Mouse (Mus musculus) cerebellum, adult 18-20 months (tissue): ENCODE results near the gene A730009L09Rik.

Experiments
- DNase-seq, 2 experiments: peaks; one replicate each; pipeline ENCODE4 v3.0.0; 2021

The A730009L09Rik gene

DNA sequence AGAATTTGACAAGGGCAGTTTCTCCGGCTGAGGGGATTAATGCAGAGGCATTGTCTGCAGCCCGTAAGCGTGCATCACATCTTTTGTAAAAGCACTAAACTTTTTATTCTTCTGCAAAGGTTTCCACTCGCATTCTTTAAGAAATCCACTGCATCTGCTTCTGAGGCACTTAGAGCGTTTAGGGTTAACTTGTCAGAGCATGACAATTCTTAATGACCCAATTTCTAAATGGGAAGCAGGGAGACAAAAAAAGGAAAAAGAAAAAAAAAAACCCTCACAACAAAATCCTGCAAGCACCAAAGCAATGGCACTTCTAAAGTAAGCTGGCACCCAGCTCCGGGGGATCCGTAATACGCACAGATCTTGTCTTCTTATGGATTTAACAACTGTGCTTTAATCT lies at the start of gene A730009L09Rik:
TSS of gene A730009L09Rik (plus strand) at position 301 of the 400 bp plus-strand sequence.
- no peak for DNase-seq

DNA sequence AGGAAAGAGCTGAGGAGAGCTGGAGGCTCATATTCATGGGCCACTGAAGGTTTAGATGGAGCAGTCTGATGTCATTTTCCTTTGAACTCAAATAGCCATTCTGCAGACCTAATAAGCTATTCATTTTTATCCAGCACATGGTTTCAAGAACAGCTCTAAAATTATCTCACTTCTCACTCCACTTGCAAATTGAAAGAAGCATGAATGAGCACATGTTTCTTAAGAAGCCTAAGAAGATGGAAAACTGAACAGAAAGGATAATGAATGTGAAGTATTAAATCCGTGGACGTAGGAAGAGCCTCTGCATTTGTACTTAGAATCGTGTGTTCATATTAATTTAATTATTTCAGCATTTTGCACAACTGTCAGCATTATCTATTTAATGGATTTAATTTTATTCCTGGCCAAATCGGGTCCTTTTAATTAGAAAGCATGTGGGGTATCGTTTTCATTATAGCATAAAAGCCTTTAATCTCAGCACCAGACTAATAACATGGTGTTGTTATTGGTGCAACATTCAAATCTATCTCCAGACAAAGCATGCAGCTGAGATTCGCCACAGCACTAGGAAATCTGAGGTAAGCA lies 49.2 kb upstream of the A730009L09Rik start:
- no peak for DNase-seq

- DNase-seq: no peak
Observed at GRCm38 (mm10) chr16:84468898-84469297, 46.0 kb upstream of the A730009L09Rik start.

GRCm38 (mm10) chr16:84469994-84470393 lies 44.9 kb upstream of the A730009L09Rik start:
- DNase-seq: no peak

DNA sequence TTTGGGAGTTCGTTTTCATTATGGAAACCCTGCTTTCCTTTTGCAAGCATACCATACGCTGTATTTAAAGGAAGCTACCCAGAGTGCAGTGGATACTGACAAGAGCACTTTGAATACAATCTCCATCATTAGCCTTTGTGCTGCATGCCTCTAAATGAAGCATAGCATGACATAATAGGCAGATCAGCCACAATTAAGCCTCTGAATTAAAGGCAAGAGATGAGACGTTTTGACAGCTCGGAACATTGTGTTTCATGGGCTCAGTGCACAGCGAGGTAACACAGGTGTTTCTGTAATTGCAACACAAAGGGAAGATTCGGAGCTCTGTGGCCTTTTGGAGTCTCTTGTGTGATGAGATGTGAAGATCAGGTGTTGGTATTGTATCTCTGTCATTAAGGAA lies 41.5 kb upstream of the A730009L09Rik start:
- no peak for DNase-seq

DNA sequence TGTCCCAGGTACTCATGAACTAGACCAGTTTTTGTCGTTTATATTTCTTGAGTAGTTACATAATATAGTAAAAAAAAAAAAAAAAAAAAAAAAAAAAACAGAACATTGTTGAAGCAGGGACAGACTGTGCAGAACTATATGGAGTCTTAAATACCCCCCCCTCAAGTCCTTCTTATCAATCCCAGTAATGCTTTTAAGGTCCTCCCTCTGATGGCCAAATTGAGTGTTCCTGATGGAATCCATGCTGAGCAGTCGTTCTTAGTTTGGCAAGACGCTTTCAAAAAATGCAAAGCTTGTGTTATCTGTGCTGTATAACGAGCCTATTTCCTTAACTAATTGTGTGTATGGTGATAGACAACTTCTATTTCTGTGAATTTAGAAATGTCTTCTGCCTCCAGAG lies 40.2 kb upstream of the A730009L09Rik start:
- DNase-seq: no peak

- DNase-seq: no peak
Observed at GRCm38 (mm10) chr16:84476948-84477347, 38.0 kb upstream of the A730009L09Rik start.

DNA sequence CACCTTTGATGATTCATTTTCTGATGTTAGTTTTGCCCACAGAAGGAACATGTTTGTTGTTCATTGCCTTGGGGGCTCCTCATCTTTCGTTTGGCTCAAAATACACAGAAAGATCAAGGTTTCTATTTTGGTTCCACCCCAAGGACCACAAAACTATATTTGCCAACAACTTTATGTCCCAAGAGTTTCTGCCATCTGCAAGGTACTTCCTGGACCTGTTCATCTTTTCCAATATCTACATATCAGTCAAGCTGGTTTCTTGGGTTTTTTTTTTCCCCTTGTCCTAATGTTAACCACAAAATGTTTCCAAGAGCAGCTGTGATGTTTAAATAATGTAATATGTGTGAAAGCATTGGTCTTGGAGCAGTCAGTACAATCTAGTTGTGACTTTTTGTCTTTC lies 37.4 kb upstream of the A730009L09Rik start:
- no peak for DNase-seq

DNA sequence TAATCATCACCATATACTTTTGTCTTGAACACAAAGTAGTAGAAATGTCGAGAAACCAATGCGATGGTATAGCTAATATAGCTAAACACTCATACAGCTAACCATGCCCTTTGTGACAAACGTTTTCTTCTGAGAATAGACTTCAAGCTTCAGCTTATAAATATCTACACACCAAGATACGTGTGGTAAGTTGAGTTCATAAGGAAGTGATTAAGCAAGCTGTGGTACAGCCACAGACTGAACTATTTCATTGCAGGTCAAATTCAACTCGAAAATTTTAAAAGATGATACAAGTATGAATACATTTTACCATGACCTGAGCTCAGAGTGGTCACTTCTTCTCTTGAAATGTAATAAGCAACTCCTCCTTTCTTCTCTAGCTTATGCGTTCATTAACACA lies 37.0 kb upstream of the A730009L09Rik start:
- DNase-seq: no peak

DNA sequence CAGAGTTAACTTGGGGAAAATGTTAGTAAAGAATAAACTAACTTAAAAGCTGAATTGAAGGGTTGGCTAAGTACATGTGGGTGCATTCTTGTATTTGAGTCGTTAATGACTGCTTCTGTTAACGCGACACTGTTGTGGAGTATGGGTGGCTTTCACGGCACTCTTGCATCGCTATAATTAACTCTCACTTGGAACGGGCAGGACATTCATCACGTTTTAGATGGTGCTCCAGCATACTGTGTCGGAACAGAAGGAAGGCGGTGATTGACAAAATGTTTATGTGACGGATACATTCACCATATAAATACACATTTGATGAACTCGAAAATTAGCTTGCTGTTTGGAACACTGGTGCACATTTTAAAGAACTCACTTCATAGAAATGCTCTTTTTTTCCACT lies 29.0 kb upstream of the A730009L09Rik start:
- DNase-seq: no peak

DNA sequence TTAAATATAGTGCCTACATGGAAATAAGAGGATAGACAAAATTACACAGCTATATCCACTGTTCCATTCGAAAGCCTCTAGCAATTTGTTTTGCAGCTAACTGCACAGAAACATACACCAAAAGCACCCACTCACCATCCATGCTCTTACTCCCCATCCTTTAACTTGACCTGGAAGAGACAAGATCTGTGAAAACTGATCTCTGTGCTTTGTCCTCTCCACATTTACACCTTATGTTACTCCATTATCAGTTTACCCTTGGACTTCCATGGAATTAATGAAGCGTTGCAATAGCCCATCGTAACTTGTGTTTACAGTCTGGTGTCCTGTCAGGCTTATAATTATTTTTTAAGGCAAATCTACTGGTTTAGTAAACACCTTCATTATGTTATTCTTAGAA lies 20.1 kb upstream of the A730009L09Rik start:
- no peak for DNase-seq

DNA sequence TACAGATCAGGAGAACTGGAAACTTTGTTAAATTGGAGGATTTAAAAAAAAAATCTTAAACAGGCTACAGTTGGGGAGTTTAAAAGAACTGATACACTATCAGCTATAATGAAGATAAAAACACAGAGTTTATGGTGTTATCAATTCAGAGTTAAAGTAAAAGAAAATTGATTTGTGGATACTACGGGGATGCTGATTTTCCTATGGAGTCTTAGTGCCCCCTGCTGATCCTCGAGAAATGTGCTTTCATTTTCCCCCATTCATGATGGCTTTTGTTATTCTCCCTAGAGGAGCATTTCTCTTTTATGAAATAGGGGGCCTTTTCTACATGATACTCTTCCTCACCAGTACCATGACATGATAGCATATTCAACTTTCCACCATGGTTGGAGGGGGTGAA lies 19.5 kb upstream of the A730009L09Rik start:
- no peak for DNase-seq

DNA sequence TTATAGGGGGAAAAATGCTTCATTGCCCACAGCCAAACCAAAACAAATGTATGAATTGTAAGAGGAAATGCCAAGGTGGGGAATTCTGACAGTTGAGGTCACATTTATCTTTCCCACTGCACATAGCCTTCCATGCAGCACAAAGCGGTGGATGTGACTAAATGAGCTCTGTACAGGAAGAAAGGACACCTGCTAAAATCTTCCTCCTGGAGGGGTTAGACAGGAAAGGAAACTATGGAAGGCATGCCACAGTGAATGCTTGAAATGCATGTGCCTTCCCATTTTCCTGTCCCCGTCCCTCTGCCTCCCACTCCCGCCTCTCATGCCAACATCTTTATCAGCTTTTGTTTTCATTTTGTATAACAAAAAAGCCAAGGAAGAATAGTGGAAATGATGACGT lies 7.2 kb upstream of the A730009L09Rik start:
- no peak for DNase-seq

- no peak for DNase-seq
Observed at GRCm38 (mm10) chr16:84521975-84522635, 7.2 kb downstream of the A730009L09Rik start.

DNA sequence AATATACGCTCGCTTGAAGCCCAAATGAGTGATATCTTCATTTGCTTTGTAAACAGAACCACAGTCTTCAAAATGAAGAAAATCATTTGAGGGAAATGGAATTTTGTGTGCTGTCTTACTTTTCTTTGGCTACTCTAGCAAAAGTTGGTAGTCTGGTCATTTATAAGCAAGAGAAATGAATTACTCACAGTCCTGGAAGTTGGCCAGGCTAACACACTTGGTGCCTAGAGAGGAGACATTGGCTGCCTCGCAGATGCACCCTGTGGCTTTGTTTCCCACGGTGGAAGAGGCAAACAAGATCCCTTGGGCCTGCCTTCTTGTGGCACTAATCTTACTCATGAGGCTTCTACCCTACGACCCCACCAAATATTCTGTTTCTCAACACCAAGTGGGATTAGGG lies 8.1 kb downstream of the A730009L09Rik start:
- DNase-seq: no peak

GRCm38 (mm10) chr16:84527375-84527774 lies 12.5 kb downstream of the A730009L09Rik start:
- peak; percentile 25 to 34 for DNase-seq

DNA sequence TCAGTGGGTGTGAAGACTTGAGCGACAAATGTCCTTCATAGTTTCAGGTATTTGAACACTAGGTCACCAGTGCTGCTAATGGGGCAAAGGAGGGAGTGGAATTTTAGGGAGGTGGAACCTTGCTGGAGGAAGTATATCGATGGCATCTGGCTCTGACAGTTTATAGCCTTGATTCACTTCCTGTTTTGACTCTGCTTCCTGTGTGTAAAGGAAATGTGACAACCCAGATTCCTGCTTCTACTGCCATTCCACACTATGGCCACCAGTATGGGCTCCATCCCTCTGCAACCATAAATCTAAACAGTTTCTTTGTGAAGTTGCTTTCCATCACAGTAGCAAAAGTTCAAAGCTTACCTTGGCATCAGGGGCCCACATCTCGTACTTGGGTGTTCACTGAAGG lies 17.9 kb downstream of the A730009L09Rik start:
- no peak for DNase-seq

- DNase-seq: no peak
Observed at GRCm38 (mm10) chr16:84546059-84546458, 31.1 kb downstream of the A730009L09Rik start.

- DNase-seq: no peak
Observed at GRCm38 (mm10) chr16:84549122-84549521, 34.2 kb downstream of the A730009L09Rik start.

- no peak for DNase-seq
Observed at GRCm38 (mm10) chr16:84550445-84550844, 35.5 kb downstream of the A730009L09Rik start.

GRCm38 (mm10) chr16:84553981-84554380 lies 39.1 kb downstream of the A730009L09Rik start:
- DNase-seq: no peak

DNA sequence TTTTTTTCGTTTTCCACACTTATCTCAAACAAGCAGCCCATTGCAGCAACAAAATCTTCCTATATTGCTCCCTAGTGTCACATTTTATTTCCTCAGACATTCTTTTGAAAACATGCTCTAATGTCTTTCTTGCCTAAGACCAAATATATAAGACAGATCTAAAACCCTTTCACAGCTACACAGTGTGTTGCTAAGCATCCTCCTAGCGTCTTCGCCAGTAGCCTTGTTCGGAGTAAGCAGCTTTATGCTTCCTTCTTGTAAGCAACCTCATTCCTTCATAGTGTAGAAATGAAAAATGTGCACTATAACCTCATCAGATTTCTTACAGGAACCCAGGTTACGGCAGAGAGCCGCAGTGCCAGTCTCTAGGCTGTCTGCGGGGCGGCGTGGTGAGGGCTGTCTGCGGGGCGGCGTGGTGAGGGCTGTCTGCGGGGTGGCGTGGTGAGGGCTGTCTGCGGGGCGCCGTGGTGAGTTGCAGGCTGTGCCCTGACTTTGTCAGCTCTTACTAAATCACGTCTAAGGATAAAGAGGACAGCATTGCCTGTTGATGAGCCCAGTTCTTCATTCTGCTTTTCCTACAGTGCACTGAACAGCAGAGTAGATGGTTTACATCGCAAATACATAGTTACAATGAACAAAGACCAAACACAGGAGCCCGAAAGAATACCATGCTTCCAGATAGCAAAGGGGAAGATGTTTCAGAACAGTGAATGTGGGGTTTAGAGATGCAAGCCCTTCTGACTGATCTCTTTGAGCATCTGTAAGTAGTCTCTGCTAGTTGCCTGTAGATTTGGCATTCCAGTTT lies 43.4 kb downstream of the A730009L09Rik start:
- no peak for DNase-seq

DNA sequence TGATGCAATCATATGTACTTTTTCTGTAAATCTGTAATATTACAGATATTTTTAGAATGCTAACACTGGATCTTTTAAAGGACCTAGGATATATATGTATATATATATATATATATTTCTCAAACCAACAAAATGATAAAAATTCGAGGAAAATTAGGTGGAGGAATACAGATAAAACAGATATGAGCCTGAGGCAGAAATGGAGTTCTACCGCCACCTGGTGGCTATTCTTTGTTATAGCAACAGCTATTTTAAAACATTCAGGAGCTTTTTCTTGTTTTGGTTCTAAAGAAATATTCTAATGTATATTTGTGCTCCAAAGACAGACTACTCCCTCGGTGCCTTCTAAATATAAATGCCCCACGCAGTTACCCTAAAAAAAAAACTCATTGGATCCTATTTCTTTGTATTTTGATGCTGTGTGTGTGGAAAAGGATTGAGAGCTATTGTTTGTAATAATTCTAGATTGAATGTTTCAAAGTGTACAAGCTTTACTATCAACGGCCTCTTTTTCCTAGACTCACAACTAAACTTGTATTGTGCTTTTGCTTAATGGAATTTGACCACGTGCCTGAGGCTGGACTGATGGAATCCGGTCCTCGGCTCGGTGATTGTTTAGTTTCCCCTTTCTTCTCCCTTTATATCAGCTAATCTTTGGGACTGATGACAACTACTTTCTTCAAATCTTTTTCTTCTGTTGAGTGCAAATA lies 44.8 kb downstream of the A730009L09Rik start:
- peak in 1 of 2 experiments; percentile 18 for DNase-seq

GRCm38 (mm10) chr16:84560279-84560602 lies 45.3 kb downstream of the A730009L09Rik start:
- no peak for DNase-seq
